Mouse (Mus musculus) liver, postnatal 0 days (tissue): ENCODE measurements around the gene Cenps.

Source experiments
- CTCF ChIP-seq: sonication (generic); IDR thresholded peaks from 2 replicates; pipeline ENCODE4 v1.5.1; 2016; ENCODE audit warnings: antibody characterized with exemption, low read depth
- EP300 ChIP-seq: IDR thresholded peaks from 2 replicates; pipeline ENCODE4 v1.6.1; 2016; ENCODE audit warnings: antibody characterized with exemption, low read depth, mild to moderate bottlenecking

- peak; percentile 71; the same call in 1 of the 2 replicates for TF ChIP-seq EP300
- no peak for TF ChIP-seq CTCF
Measured at GRCm38 (mm10) chr4:149166215-149166946, 29.0 kb upstream of the Cenps start, which contains the start of gene Pgd.
